Comparison of ENCODE assay signal across 8 mouse cellular contexts in genomic region chr5:134176169-134176881, GRCm38 (mm10). TPM values are rescaled to one million over a fixed set of nuclear protein-coding genes. Genes with fewer than 3 reads are reported as not detected.
DNase-seq lines count a peak whose midpoint lies in the region; ATAC-seq lines count a peak whose summit lies in the region.

Gene Rcc1l (minus strand): TSS chr5:134176774.

- peak; percentile 77 for DNase-seq in c-Kit-positive CD71-negative TER-119-negative erythroid progenitor cells, embryonic 14.5 days (ENCODE audit: low read depth)
- peak; percentile 87 for DNase-seq in forebrain, embryonic 11.5 days (ENCODE audit: low spot score)
- peak; percentile 91 to 92 for DNase-seq in kidney, postnatal 36 days
- DNase-seq in telencephalon, adult 2 months (ENCODE audit: low read depth, low spot score): peak; percentile 93

- WGBS in forebrain, embryonic 11.5 days: under 1% methylated on average over 70 of the region's 72 CpGs
- WGBS in heart, embryonic 16.5 days: under 1% methylated on average over 72 of the region's 72 CpGs
- WGBS in liver, embryonic 15.5 days (ENCODE audit: insufficient replicate concordance): under 1% methylated on average over 64 of the region's 72 CpGs
- under 1% methylated on average over 72 of the region's 72 CpGs for WGBS in neural tube, embryonic 12.5 days

- H3K4me3 ChIP-seq in forebrain, embryonic 11.5 days (ENCODE audit: low read depth, low read length): peak within 1 kb of the TSS; percentile 75
- peak within 1 kb of the TSS; percentile 92 for H3K4me3 ChIP-seq in heart, embryonic 16.5 days (ENCODE audit: low read length)
- H3K4me3 ChIP-seq in liver, embryonic 15.5 days (replicated peaks): peak within 1 kb of the TSS; percentile 83
- H3K4me3 ChIP-seq in neural tube, embryonic 12.5 days: peak within 1 kb of the TSS; percentile 97

- peak within 1 kb of the TSS; percentile 74 for H3K9ac ChIP-seq in forebrain, embryonic 11.5 days (ENCODE audit: low read length)
- H3K9ac ChIP-seq in heart, embryonic 16.5 days (ENCODE audit: low read length): peak within 1 kb of the TSS; percentile 82
- H3K9ac ChIP-seq in liver, embryonic 15.5 days: peak within 1 kb of the TSS; percentile 57
- peak within 1 kb of the TSS; percentile 70 for H3K9ac ChIP-seq in neural tube, embryonic 12.5 days

- no peaks in the 10 kb centered on the region for H3K9me3 ChIP-seq in forebrain, embryonic 11.5 days (ENCODE audit: control insufficient read depth, low read length)
- no peaks in the 10 kb centered on the region for H3K9me3 ChIP-seq in heart, embryonic 16.5 days (replicated peaks; ENCODE audit: control insufficient read depth, low read length)
- H3K9me3 ChIP-seq in liver, embryonic 15.5 days (replicated peaks): no peaks in the 10 kb centered on the region
- H3K9me3 ChIP-seq in neural tube, embryonic 12.5 days: no peaks in the 10 kb centered on the region

- H3K4me2 ChIP-seq in forebrain, embryonic 11.5 days (ENCODE audit: low read depth, low read length, severe bottlenecking): peak within 1 kb of the TSS; percentile 89
- peak within 1 kb of the TSS; percentile 90 for H3K4me2 ChIP-seq in heart, embryonic 16.5 days (ENCODE audit: low read depth, low read length)
- peak within 1 kb of the TSS; percentile 84 for H3K4me2 ChIP-seq in liver, embryonic 15.5 days
- peak within 1 kb of the TSS; percentile 86 for H3K4me2 ChIP-seq in neural tube, embryonic 12.5 days (replicated peaks)

- no peaks in the 10 kb centered on the region for H3K27me3 ChIP-seq in forebrain, embryonic 11.5 days (ENCODE audit: control insufficient read depth, insufficient read depth, low read length)
- no peaks in the 10 kb centered on the region for H3K27me3 ChIP-seq in heart, embryonic 16.5 days (ENCODE audit: control insufficient read depth, insufficient read depth, low read length)
- no peaks in the 10 kb centered on the region for H3K27me3 ChIP-seq in liver, embryonic 15.5 days
- no peaks in the 10 kb centered on the region for H3K27me3 ChIP-seq in neural tube, embryonic 12.5 days (replicated peaks)

- H3K4me1 ChIP-seq in forebrain, embryonic 11.5 days (replicated peaks; ENCODE audit: control insufficient read depth, insufficient read depth, low read length): peaks cover 6% of the 10 kb centered on the region
- peaks cover 15% of the 10 kb centered on the region for H3K4me1 ChIP-seq in heart, embryonic 16.5 days (ENCODE audit: control insufficient read depth, insufficient read depth, low read length)
- peaks cover 42% of the 10 kb centered on the region for H3K4me1 ChIP-seq in liver, embryonic 15.5 days (replicated peaks)
- peaks cover 7% of the 10 kb centered on the region for H3K4me1 ChIP-seq in neural tube, embryonic 12.5 days

- ATAC-seq in CD4-positive, CD25-positive, alpha-beta regulatory T cell, adult 4 months: peak; percentile 96
- ATAC-seq in forebrain, embryonic 11.5 days (replicated peaks; ENCODE audit: low FRiP score): peak; percentile 92
- peak; percentile 90 for ATAC-seq in heart, embryonic 16.5 days (replicated peaks; ENCODE audit: extremely low read depth, insufficient read depth, low FRiP score)
- ATAC-seq in liver, embryonic 15.5 days (ENCODE audit: insufficient read depth): peak; percentile 82
- ATAC-seq in neural tube, embryonic 12.5 days (ENCODE audit: low FRiP score, low read depth): peak; percentile 90

- H3K27ac ChIP-seq in forebrain, embryonic 11.5 days (ENCODE audit: low read depth, low read length): no peak within 1 kb of the TSS
- peak within 1 kb of the TSS; percentile 83 for H3K27ac ChIP-seq in heart, embryonic 16.5 days (ENCODE audit: low read length)
- peak within 1 kb of the TSS; percentile 53 for H3K27ac ChIP-seq in liver, embryonic 15.5 days (replicated peaks)
- no peak within 1 kb of the TSS for H3K27ac ChIP-seq in neural tube, embryonic 12.5 days

- H3K36me3 ChIP-seq in forebrain, embryonic 11.5 days (ENCODE audit: control insufficient read depth, insufficient read depth, low read length): no peaks in the 10 kb centered on the region
- H3K36me3 ChIP-seq in heart, embryonic 16.5 days (ENCODE audit: control insufficient read depth, insufficient read depth): peaks cover under 1% of the 10 kb centered on the region; the same call in 1 of the 2 replicates
- peaks cover 11% of the 10 kb centered on the region; the same call in 1 of the 2 replicates for H3K36me3 ChIP-seq in liver, embryonic 15.5 days (replicated peaks)
- peaks cover 3% of the 10 kb centered on the region; the same call in 1 of the 2 replicates for H3K36me3 ChIP-seq in neural tube, embryonic 12.5 days

RNA-seq across cellular contexts. Expression of gene Rcc1l, which starts in this region (rescaled TPM):
- 1 to 10 TPM; 1.7 to 2.6 TPM for polyA plus RNA-seq in CD4-positive, CD25-positive, alpha-beta regulatory T cell, adult 4 months (2017; shearing (Covaris generic))
- 29.1 and 34.7 TPM in 2 replicates for polyA plus RNA-seq in forebrain, embryonic 11.5 days (2014; fragmentation: Nextera tagmentation; extraction: Ambion mirVana)
- polyA plus RNA-seq in heart, embryonic 16.5 days (2015; fragmentation: Nextera tagmentation; extraction: Ambion mirVana): 23.1 and 25.1 TPM in 2 replicates
- 12.1 and 13.8 TPM in 2 replicates for polyA plus RNA-seq in liver, embryonic 15.5 days (2015; fragmentation: Nextera tagmentation; extraction: Ambion mirVana)
- polyA plus RNA-seq in neural tube, embryonic 12.5 days (2016; fragmentation: Nextera tagmentation; extraction: Ambion mirVana): 22.3 and 22.9 TPM in 2 replicates

Comparison
In these comparisons a context has a peak if more than half of its experiments do, and no peak if none do; other contexts are left out.
1. H3K27ac ChIP-seq: peak in heart, embryonic 16.5 days (single experiment) and liver, embryonic 15.5 days (single experiment); none in forebrain, embryonic 11.5 days (single experiment) and neural tube, embryonic 12.5 days (single experiment).
2. Peak in every context shown above with its lines, with median percentiles within 50 percentile points of each other: ATAC-seq, DNase-seq, H3K4me2 ChIP-seq, H3K4me3 ChIP-seq and H3K9ac ChIP-seq.